ENCODE assay signal across 19 mouse cellular contexts in the genomic region with DNA sequence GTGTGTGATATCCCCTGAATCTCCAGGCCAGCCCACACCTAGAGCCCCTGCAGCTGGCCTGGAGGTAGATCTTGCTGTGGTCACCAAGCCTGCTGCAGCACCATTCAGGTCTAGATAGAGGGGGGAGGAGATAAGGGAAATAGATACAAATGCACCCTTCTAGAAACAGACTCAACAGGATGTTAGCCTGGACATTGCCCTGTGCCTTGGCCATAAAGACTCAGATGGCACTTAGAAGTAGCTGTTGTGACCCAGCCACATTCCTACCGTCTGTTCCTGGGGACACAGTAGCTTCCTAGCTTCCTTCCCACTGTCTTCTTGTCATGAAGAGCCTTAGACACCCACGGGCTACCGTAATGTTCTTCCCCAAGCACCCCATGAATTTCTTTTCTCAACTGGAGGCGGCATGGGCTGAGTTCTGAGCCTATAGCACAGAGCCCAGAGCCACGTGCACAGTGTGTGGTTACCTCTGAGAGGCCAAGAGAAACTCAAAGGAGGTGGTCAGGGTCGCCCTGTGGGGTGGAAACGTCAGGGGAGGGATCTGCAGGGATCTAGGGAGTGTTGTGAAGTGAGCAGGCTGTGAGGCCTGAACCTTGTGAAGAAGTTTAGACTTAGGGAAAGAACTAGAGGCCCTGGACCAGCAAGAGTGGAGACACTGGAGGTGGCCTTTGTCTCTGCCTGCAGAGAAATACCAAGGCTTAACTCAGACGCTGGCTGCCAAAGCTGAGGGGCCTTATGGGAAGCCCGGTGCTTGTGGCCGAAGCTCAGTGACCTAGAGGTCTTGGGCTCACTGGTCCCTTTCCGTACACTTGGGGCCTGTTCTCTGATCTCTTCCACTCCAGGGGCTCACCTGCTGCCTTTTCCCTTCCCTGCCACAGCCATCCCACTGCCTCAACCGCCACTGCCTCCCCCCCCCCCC. TPM values are rescaled to one million over a fixed set of nuclear protein-coding genes. Genes with fewer than 3 reads are reported as not detected.
DNase-seq lines count a peak whose midpoint lies in the region; ATAC-seq and TF ChIP-seq lines count a peak whose summit lies in the region.
"Had no signal": no experiment of that assay in that cellular context is flagged by ENCODE, and none has a peak within 500 bp of the region (broad histone marks: within the 10 kb centered on the region; RNA-seq: fewer than 3 reads in every experiment).

No protein-coding gene starts in this region.

- no peaks in the 10 kb centered on the region for H3K4me1 ChIP-seq in kidney, postnatal 0 days (replicated peaks; ENCODE audit: insufficient read depth, low read length)
- no peaks in the 10 kb centered on the region for H3K4me1 ChIP-seq in kidney, embryonic 16.5 days (ENCODE audit: insufficient read depth, low read length)
- peaks cover 22% of the 10 kb centered on the region for H3K4me1 ChIP-seq in intestine, embryonic 15.5 days (replicated peaks)
- H3K4me1 ChIP-seq: embryonic facial prominence, embryonic 13.5 days; forebrain, embryonic 12.5 days; hindbrain, embryonic 10.5 days had no signal

- no peaks in the 10 kb centered on the region for H3K9me3 ChIP-seq in kidney, postnatal 0 days (replicated peaks; ENCODE audit: low read length)
- no peaks in the 10 kb centered on the region for H3K9me3 ChIP-seq in kidney, embryonic 16.5 days (ENCODE audit: low read length)
- no peaks in the 10 kb centered on the region for H3K9me3 ChIP-seq in intestine, embryonic 15.5 days
- H3K9me3 ChIP-seq: embryonic facial prominence, embryonic 13.5 days; forebrain, embryonic 12.5 days; heart, embryonic 12.5 days; hindbrain, embryonic 10.5 days had no signal

- no peaks in the 10 kb centered on the region for H3K27me3 ChIP-seq in kidney, postnatal 0 days (ENCODE audit: insufficient read depth, low read length)
- H3K27me3 ChIP-seq in kidney, embryonic 16.5 days (ENCODE audit: insufficient read depth, low read length) = no peaks in the 10 kb centered on the region
- H3K27me3 ChIP-seq in intestine, embryonic 15.5 days (replicated peaks) = no peaks in the 10 kb centered on the region
- H3K27me3 ChIP-seq: embryonic facial prominence, embryonic 13.5 days; forebrain, embryonic 12.5 days; heart, embryonic 12.5 days had no signal

- no peak overlapping the region for H3K4me3 ChIP-seq in kidney, postnatal 0 days (replicated peaks; ENCODE audit: low read depth, low read length)
- no peak overlapping the region for H3K4me3 ChIP-seq in kidney, embryonic 16.5 days (ENCODE audit: low read length)
- H3K4me3 ChIP-seq in intestine, embryonic 15.5 days (replicated peaks) = no peak overlapping the region
- H3K4me3 ChIP-seq: embryonic facial prominence, embryonic 13.5 days; forebrain, embryonic 12.5 days; gastrocnemius, adult 2 months; heart, embryonic 12.5 days; hindbrain, embryonic 10.5 days had no signal

- H3K36me3 ChIP-seq in kidney, postnatal 0 days (ENCODE audit: insufficient read depth, low read length) = no peaks in the 10 kb centered on the region; the same call in 1 of the 2 replicates
- H3K36me3 ChIP-seq in kidney, embryonic 16.5 days (ENCODE audit: insufficient read depth, low read length) = peaks cover 5% of the 10 kb centered on the region; the same call in 1 of the 2 replicates
- peaks cover 4% of the 10 kb centered on the region; the same call in 1 of the 2 replicates for H3K36me3 ChIP-seq in intestine, embryonic 15.5 days

- 75% methylated on average over 11 of the region's 12 CpGs for WGBS in kidney, postnatal 0 days
- 71% methylated on average over 12 of the region's 12 CpGs for WGBS in kidney, embryonic 16.5 days
- WGBS in intestine, embryonic 15.5 days = 81% methylated on average over 11 of the region's 12 CpGs

- no peak overlapping the region for H3K4me2 ChIP-seq in kidney, postnatal 0 days (ENCODE audit: low read length)
- no peak overlapping the region for H3K4me2 ChIP-seq in kidney, embryonic 16.5 days (replicated peaks; ENCODE audit: low read depth, low read length)
- H3K4me2 ChIP-seq in intestine, embryonic 15.5 days (replicated peaks) = no peak overlapping the region; the same call in 1 of the 2 replicates
- H3K4me2 ChIP-seq: embryonic facial prominence, embryonic 13.5 days; forebrain, embryonic 12.5 days; heart, embryonic 12.5 days had no signal

- no peak for ATAC-seq in kidney, postnatal 0 days (replicated peaks; ENCODE audit: low FRiP score, low read depth)
- ATAC-seq in kidney, embryonic 16.5 days (ENCODE audit: low FRiP score, low TSS enrichment) = no peak
- ATAC-seq in intestine, embryonic 15.5 days = peak; percentile 31
- ATAC-seq: forebrain, embryonic 16.5 days had no signal

- DNase-seq in kidney, adult 18-20 months = peak; percentile 39
- DNase-seq in kidney, postnatal 4 days = no peak
- no peak for DNase-seq in kidney, postnatal 0 days (ENCODE audit: low spot score)
- no peak for DNase-seq in embryo, embryonic 10 days (ENCODE audit: low spot score)
- DNase-seq in urinary bladder, adult 2 months (ENCODE audit: low spot score) = no peak
- DNase-seq: adrenal gland, postnatal 10 days; cerebellum, adult 11-12 months; cerebellum, adult 9-10 months; cerebellum, postnatal 25 days; gastrocnemius, adult 2 months; gastrocnemius, postnatal 25 days had no signal

- no peak overlapping the region for H3K9ac ChIP-seq in kidney, postnatal 0 days (ENCODE audit: low read depth, low read length)
- no peak overlapping the region for H3K9ac ChIP-seq in kidney, embryonic 16.5 days (replicated peaks; ENCODE audit: low read length)
- H3K9ac ChIP-seq in intestine, embryonic 15.5 days = no peak overlapping the region
- H3K9ac ChIP-seq: embryonic facial prominence, embryonic 13.5 days; forebrain, embryonic 12.5 days; heart, embryonic 12.5 days had no signal

- H3K27ac ChIP-seq in kidney, postnatal 0 days = 0 out of 2 replicates have a peak overlapping the region, but pooled peaks have one; percentile 4
- H3K27ac ChIP-seq in kidney, embryonic 16.5 days (ENCODE audit: low read length) = no peak overlapping the region
- no peak overlapping the region for H3K27ac ChIP-seq in intestine, embryonic 15.5 days
- H3K27ac ChIP-seq: embryonic facial prominence, embryonic 13.5 days; forebrain, embryonic 12.5 days; gastrocnemius, adult 2 months; hindbrain, embryonic 10.5 days had no signal

- TF ChIP-seq CTCF in kidney, postnatal 0 days (IDR thresholded peaks at IDR 0.05; ENCODE audit: low read depth) = no peak

RNA-seq across cellular contexts. Expression of a gene that starts 40.3 kb away (rescaled TPM):
- polyA plus RNA-seq in kidney, postnatal 0 days (2015; fragmentation: Nextera tagmentation; extraction: Ambion mirVana) = 1.1 and 1.5 TPM in 2 replicates
- 1.5 and 3.6 TPM in 2 replicates for polyA plus RNA-seq in kidney, embryonic 16.5 days (2015; fragmentation: Nextera tagmentation; extraction: Ambion mirVana)
- 0.53 and 0.58 TPM in 2 replicates for polyA plus RNA-seq in intestine, embryonic 15.5 days (2015; fragmentation: Nextera tagmentation; extraction: Ambion mirVana)
- not detected in 2 replicates for polyA plus RNA-seq in urinary bladder, adult 2 months (2012; rRNA removed)
- polyA plus RNA-seq: C2C12; hindbrain, embryonic 10.5 days had no signal

RNA-seq across cellular contexts. Expression of a gene that starts 45.1 kb away (rescaled TPM):
- polyA plus RNA-seq in kidney, postnatal 0 days (2015; fragmentation: Nextera tagmentation; extraction: Ambion mirVana) = 153 and 154 TPM in 2 replicates
- polyA plus RNA-seq in kidney, embryonic 16.5 days (2015; fragmentation: Nextera tagmentation; extraction: Ambion mirVana) = 154 and 155 TPM in 2 replicates
- polyA plus RNA-seq in intestine, embryonic 15.5 days (2015; fragmentation: Nextera tagmentation; extraction: Ambion mirVana) = 162 and 166 TPM in 2 replicates
- polyA plus RNA-seq in urinary bladder, adult 2 months (2012; rRNA removed) = 119 and 152 TPM in 2 replicates

RNA-seq across cellular contexts. Expression of a gene that starts 45.6 kb away (rescaled TPM):
- polyA plus RNA-seq in kidney, postnatal 0 days (2015; fragmentation: Nextera tagmentation; extraction: Ambion mirVana) = 179 and 192 TPM in 2 replicates
- polyA plus RNA-seq in kidney, embryonic 16.5 days (2015; fragmentation: Nextera tagmentation; extraction: Ambion mirVana) = 98.8 and 108 TPM in 2 replicates
- 21.6 and 23.6 TPM in 2 replicates for polyA plus RNA-seq in intestine, embryonic 15.5 days (2015; fragmentation: Nextera tagmentation; extraction: Ambion mirVana)
- polyA plus RNA-seq in urinary bladder, adult 2 months (2012; rRNA removed) = 20.4 and 23.0 TPM in 2 replicates

RNA-seq across cellular contexts. Expression of a gene that starts 47.4 kb away (rescaled TPM):
- 2.9 and 3.9 TPM in 2 replicates for polyA plus RNA-seq in kidney, postnatal 0 days (2015; fragmentation: Nextera tagmentation; extraction: Ambion mirVana)
- 4.8 and 5.0 TPM in 2 replicates for polyA plus RNA-seq in kidney, embryonic 16.5 days (2015; fragmentation: Nextera tagmentation; extraction: Ambion mirVana)
- 3.6 and 4.9 TPM in 2 replicates for polyA plus RNA-seq in intestine, embryonic 15.5 days (2015; fragmentation: Nextera tagmentation; extraction: Ambion mirVana)
- 42.8 and 59.9 TPM in 2 replicates for polyA plus RNA-seq in urinary bladder, adult 2 months (2012; rRNA removed)
